Mouse (Mus musculus): ENCODE measurements around the gene Fmnl2. TPM values are rescaled to one million over a fixed set of nuclear protein-coding genes. Genes with fewer than 3 reads are reported as not detected.

Gene Fmnl2
- total and polyA plus RNA-seq, 3 experiments: 1.2 to 6.3 (median 4.5) TPM

GRCm38 (mm10) chr2:52959291-52959621 is 101.6 kb downstream of the Fmnl2 start:
- peak overlapping the region; percentile 27; the same call in 1 of the 2 replicates for H3K9ac ChIP-seq (ENCODE audit: low read depth, low read length)
- intact Hi-C loops (cut with DNase I): loop anchor here (5.0 kb wide), 1 partner anchor 33 kb away; no protein-coding TSS in a partner anchor
- no peaks in the 10 kb centered on the region for H3K79me2 ChIP-seq (replicated peaks; ENCODE audit: control insufficient read depth, insufficient read depth, low read length)
- no peak overlapping the region for H3K27ac ChIP-seq
- no peak for DNase-seq
- H3K4me1 ChIP-seq (ENCODE audit: control insufficient read depth, insufficient read depth, low read length): peaks cover 23% of the 10 kb centered on the region
- TF ChIP-seq POLR2A (IDR thresholded peaks at IDR 0.05; ENCODE audit: insufficient read depth, low read depth, low read length): no peak
- no peak for TF ChIP-seq EP300 (IDR thresholded peaks at IDR 0.05; ENCODE audit: insufficient read depth, low read depth, low read length)
- TF ChIP-seq CTCF (IDR thresholded peaks at IDR 0.05): no peak
- peaks cover 2% of the 10 kb centered on the region; the same call in 1 of the 2 replicates for H3K36me3 ChIP-seq (ENCODE audit: control insufficient read depth, insufficient read depth, low read length)
- no peaks in the 10 kb centered on the region for H3K27me3 ChIP-seq (ENCODE audit: control insufficient read depth, insufficient read depth, low read length)
- H3K4me3 ChIP-seq: no peak overlapping the region

DNA sequence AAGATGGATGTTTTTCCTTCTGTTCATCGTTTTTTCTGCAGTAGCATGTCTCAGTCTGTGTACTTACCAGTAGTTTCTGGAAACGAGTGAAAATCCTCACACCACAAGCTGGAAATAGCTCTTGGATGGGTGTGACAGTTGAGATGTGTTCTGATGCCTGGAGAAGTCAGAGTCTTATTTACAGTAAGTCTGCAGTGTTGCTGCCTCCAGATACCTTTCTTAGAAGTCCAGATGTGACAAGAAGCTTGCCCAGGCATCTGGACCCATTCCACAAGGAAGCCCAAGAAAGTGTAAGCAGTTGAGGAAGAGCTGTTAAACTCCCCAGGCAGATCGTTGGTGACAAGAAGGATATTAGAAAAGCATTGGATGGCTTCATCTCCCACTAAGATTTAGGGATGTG is 102.3 kb downstream of the Fmnl2 start:
- H3K27me3 ChIP-seq (ENCODE audit: control insufficient read depth, insufficient read depth, low read length): no peaks in the 10 kb centered on the region
- no peak overlapping the region for H3K4me3 ChIP-seq
- no peaks in the 10 kb centered on the region for H3K79me2 ChIP-seq (replicated peaks; ENCODE audit: control insufficient read depth, insufficient read depth, low read length)
- no peak overlapping the region for H3K9ac ChIP-seq (ENCODE audit: low read depth, low read length)
- no peak overlapping the region for H3K27ac ChIP-seq
- TF ChIP-seq POLR2A (IDR thresholded peaks at IDR 0.05; ENCODE audit: insufficient read depth, low read depth, low read length): no peak
- TF ChIP-seq CTCF (IDR thresholded peaks at IDR 0.05): no peak
- no peak for TF ChIP-seq EP300 (IDR thresholded peaks at IDR 0.05; ENCODE audit: insufficient read depth, low read depth, low read length)
- intact Hi-C loops (cut with DNase I): loop anchor here (5.0 kb wide), 1 partner anchor 32 kb away; no protein-coding TSS in a partner anchor
- H3K36me3 ChIP-seq (ENCODE audit: control insufficient read depth, insufficient read depth, low read length): peaks cover 2% of the 10 kb centered on the region; the same call in 1 of the 2 replicates
- WGBS: 29% methylated on average over 3 of the region's 3 CpGs
- peaks cover 21% of the 10 kb centered on the region for H3K4me1 ChIP-seq (ENCODE audit: control insufficient read depth, insufficient read depth, low read length)
- no peak for DNase-seq

GRCm38 (mm10) chr2:52960697-52961096 is 103.0 kb downstream of the Fmnl2 start:
- no peak for DNase-seq
- H3K79me2 ChIP-seq (replicated peaks; ENCODE audit: control insufficient read depth, insufficient read depth, low read length): no peaks in the 10 kb centered on the region
- H3K27me3 ChIP-seq (ENCODE audit: control insufficient read depth, insufficient read depth, low read length): no peaks in the 10 kb centered on the region
- H3K4me1 ChIP-seq (ENCODE audit: control insufficient read depth, insufficient read depth, low read length): peaks cover 20% of the 10 kb centered on the region
- intact Hi-C loops (cut with DNase I): no loop called here
- peaks cover 2% of the 10 kb centered on the region; the same call in 1 of the 2 replicates for H3K36me3 ChIP-seq (ENCODE audit: control insufficient read depth, insufficient read depth, low read length)
- no peak overlapping the region for H3K9ac ChIP-seq (ENCODE audit: low read depth, low read length)
- no peak overlapping the region for H3K4me3 ChIP-seq
- 29% methylated on average over 2 of the region's 2 CpGs for WGBS
- TF ChIP-seq POLR2A (IDR thresholded peaks at IDR 0.05; ENCODE audit: insufficient read depth, low read depth, low read length) (no peak), EP300 (IDR thresholded peaks at IDR 0.05; ENCODE audit: insufficient read depth, low read depth, low read length) (no peak), CTCF (IDR thresholded peaks at IDR 0.05) (no peak)
- H3K27ac ChIP-seq: no peak overlapping the region

DNA sequence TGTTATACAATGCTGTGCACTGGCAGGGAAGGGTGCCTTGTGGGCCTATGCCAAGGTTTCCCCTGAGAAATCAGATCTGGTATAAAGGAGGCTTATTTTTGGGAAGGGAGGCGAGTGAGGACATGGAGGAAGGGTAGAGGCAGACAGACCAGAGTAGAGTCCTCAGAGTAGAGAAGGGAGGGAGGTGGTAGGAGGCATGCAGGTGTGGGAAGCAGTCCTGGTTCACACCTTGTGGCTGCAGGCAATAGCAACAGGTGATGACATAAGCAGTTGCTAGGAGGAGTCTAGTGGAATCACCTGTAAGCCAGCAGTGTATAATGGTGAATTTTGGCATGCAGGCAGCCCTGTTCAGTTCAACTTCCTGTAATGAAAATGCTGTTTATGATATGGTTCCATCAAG is 105.8 kb downstream of the Fmnl2 start:
- TF ChIP-seq POLR2A (IDR thresholded peaks at IDR 0.05; ENCODE audit: insufficient read depth, low read depth, low read length) (no peak), CTCF (IDR thresholded peaks at IDR 0.05) (no peak), EP300 (IDR thresholded peaks at IDR 0.05; ENCODE audit: insufficient read depth, low read depth, low read length) (no peak)
- Histone ChIP-seq H3K4me1 (ENCODE audit: control insufficient read depth, insufficient read depth, low read length) (peaks cover 17% of the 10 kb centered on the region), H3K36me3 (ENCODE audit: control insufficient read depth, insufficient read depth, low read length) (peaks cover 2% of the 10 kb centered on the region; the same call in 1 of the 2 replicates), H3K27me3 (ENCODE audit: control insufficient read depth, insufficient read depth, low read length) (no peaks in the 10 kb centered on the region), H3K79me2 (replicated peaks; ENCODE audit: control insufficient read depth, insufficient read depth, low read length) (no peaks in the 10 kb centered on the region), H3K4me3 (no peak overlapping the region), H3K27ac (no peak overlapping the region), H3K9ac (ENCODE audit: low read depth, low read length) (no peak overlapping the region)
- intact Hi-C loops (cut with DNase I): no loop called here
- no peak for DNase-seq
- WGBS: 79% methylated on average over 1 of the region's 1 CpGs

DNA sequence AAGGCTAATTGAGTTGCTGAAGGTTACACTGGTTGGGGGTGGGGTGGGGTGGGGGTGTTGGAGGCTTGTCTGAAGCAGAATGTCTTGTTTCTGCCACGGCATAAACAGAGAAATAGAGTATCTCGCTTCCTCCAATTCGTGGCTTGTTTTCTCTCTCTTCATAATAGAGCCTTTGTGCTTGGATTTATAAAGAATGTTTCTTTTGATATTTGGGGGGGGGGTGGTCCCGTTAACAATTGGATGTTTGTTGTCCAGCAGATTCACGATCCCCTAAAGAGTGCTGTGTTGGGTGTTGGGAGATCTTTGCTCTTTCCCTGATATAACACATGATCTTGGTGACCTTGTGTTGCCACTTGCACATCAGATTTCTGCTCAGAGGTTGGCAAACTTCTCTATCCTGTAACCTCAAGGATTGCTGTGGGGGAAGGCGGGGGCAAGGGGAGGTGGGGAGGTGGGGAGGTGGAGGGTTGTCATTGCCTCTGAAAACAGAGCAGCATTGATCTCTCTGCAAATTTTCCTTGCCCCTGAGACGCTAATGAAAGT is 106.8 kb downstream of the Fmnl2 start:
- no peak overlapping the region for H3K4me3 ChIP-seq
- no peak for TF ChIP-seq CTCF (IDR thresholded peaks at IDR 0.05)
- TF ChIP-seq POLR2A (IDR thresholded peaks at IDR 0.05; ENCODE audit: insufficient read depth, low read depth, low read length): no peak
- TF ChIP-seq EP300 (IDR thresholded peaks at IDR 0.05; ENCODE audit: insufficient read depth, low read depth, low read length): no peak
- H3K79me2 ChIP-seq (replicated peaks; ENCODE audit: control insufficient read depth, insufficient read depth, low read length): no peaks in the 10 kb centered on the region
- no peak overlapping the region for H3K27ac ChIP-seq
- DNase-seq: no peak
- no peaks in the 10 kb centered on the region for H3K27me3 ChIP-seq (ENCODE audit: control insufficient read depth, insufficient read depth, low read length)
- H3K9ac ChIP-seq (ENCODE audit: low read depth, low read length): no peak overlapping the region
- intact Hi-C loops (cut with DNase I): no loop called here
- WGBS: 82% methylated on average over 7 of the region's 7 CpGs
- H3K36me3 ChIP-seq (ENCODE audit: control insufficient read depth, insufficient read depth, low read length): peaks cover 2% of the 10 kb centered on the region; the same call in 1 of the 2 replicates
- peaks cover 13% of the 10 kb centered on the region for H3K4me1 ChIP-seq (ENCODE audit: control insufficient read depth, insufficient read depth, low read length)

DNA sequence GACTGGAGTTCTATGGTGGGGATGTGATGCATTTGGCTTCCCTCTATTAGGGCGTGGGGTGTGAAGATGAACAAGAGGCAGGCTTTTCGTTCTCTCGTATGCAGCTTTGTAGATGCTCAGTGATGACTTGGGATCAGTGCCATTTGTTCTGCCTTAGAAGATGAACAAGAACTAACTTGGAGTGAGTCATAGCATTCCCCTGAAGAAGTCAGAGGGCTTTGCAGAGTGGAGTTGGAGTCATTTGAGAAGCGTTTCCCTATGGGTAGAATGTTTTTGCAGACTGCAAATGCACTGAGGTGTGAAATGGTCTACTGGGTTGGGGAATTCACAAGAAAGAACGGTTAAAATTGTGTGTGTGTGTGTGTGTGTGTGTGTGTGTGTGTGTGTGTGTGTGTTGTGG is 108.6 kb downstream of the Fmnl2 start:
- no peak overlapping the region for H3K4me3 ChIP-seq
- peaks cover 4% of the 10 kb centered on the region for H3K4me1 ChIP-seq (ENCODE audit: control insufficient read depth, insufficient read depth, low read length)
- TF ChIP-seq EP300 (IDR thresholded peaks at IDR 0.05; ENCODE audit: insufficient read depth, low read depth, low read length): no peak
- TF ChIP-seq CTCF (IDR thresholded peaks at IDR 0.05): no peak
- TF ChIP-seq POLR2A (IDR thresholded peaks at IDR 0.05; ENCODE audit: insufficient read depth, low read depth, low read length): no peak
- no peaks in the 10 kb centered on the region for H3K27me3 ChIP-seq (ENCODE audit: control insufficient read depth, insufficient read depth, low read length)
- H3K27ac ChIP-seq: no peak overlapping the region
- 73% methylated on average over 5 of the region's 5 CpGs for WGBS
- H3K9ac ChIP-seq (ENCODE audit: low read depth, low read length): no peak overlapping the region
- DNase-seq: no peak
- no peaks in the 10 kb centered on the region for H3K79me2 ChIP-seq (replicated peaks; ENCODE audit: control insufficient read depth, insufficient read depth, low read length)
- no peaks in the 10 kb centered on the region for H3K36me3 ChIP-seq (ENCODE audit: control insufficient read depth, insufficient read depth, low read length)
- intact Hi-C loops (cut with DNase I): no loop called here

Data from heart, adult 2 months (tissue).